Mouse (Mus musculus) hindbrain, postnatal 0 days (tissue): ENCODE data around the gene Pspc1. TPM values are rescaled to one million over a fixed set of nuclear protein-coding genes. Genes with fewer than 3 reads are reported as not detected.
"Not testable (repeated sequence)": the region's sequence is repeated elsewhere in the genome, so short reads cannot be mapped to it uniquely, and the experiment has no call there.

Source experiments
- ATAC-seq: fragments of 200-750 bp; cut with Nextera tagmentation; 2 replicates; pipeline ENCODE4 v1.8.0; 2017; ENCODE audit warnings: mild to moderate bottlenecking, moderate TSS enrichment, moderate library complexity
- DNase-seq: peaks from one replicate; pipeline ENCODE4 v3.0.0-alpha.2; 2015; ENCODE audit warnings: low spot score
- H3K27ac ChIP-seq: fragments of 300-500 bp; sonication (generic); 2 replicates; pipeline ENCODE4 v1.5.1; 2014; ENCODE audit warnings: mild to moderate bottlenecking
- H3K27me3 ChIP-seq: fragments of 300-500 bp; sonication (generic); 2 replicates; pipeline ENCODE4 v1.6.1; 2014; ENCODE audit warnings: low read length, mixed read lengths; ENCODE audit not compliant: insufficient read depth
- H3K36me3 ChIP-seq: fragments of 300-500 bp; sonication (generic); 2 replicates; pipeline ENCODE4 v1.6.1; 2014; ENCODE audit warnings: low read length, mixed read lengths; ENCODE audit not compliant: insufficient read depth
- H3K4me1 ChIP-seq: fragments of 300-500 bp; sonication (generic); 2 replicates; pipeline ENCODE4 v1.6.1; 2014; ENCODE audit warnings: antibody characterized with exemption, low read length, mixed read lengths; ENCODE audit not compliant: insufficient read depth
- H3K4me2 ChIP-seq: fragments of 300-500 bp; sonication (generic); 2 replicates; pipeline ENCODE4 v1.6.1; 2014; ENCODE audit warnings: low read depth, mild to moderate bottlenecking, low read length, moderate library complexity, mixed read lengths
- H3K4me3 ChIP-seq: fragments of 300-500 bp; sonication (generic); 2 replicates; pipeline ENCODE4 v1.5.1; 2014; ENCODE audit warnings: low read length
- H3K9ac ChIP-seq: fragments of 300-500 bp; sonication (generic); replicated peaks from 2 replicates; pipeline ENCODE4 v1.6.1; 2014; ENCODE audit warnings: mild to moderate bottlenecking, low read length, moderate library complexity, mixed read lengths
- H3K9me3 ChIP-seq: fragments of 300-500 bp; sonication (generic); 2 replicates; pipeline ENCODE4 v1.6.1; 2016; ENCODE audit warnings: low read length, mixed read lengths
- CTCF ChIP-seq: IDR thresholded peaks from 2 replicates; pipeline ENCODE4 v1.5.1; 2016; ENCODE audit warnings: antibody characterized with exemption, control low read depth, low read depth
- WGBS: fragments of 180-500 bp; shearing (Covaris S2); extraction: QIAGEN DNeasy Blood & Tissue Kit; methylation state at CpG from one replicate; pipeline ENCODE4 v1.1.7; 2014; 5-methylcytosine and 5-hydroxymethylcytosine counted together
- polyA plus RNA-seq: library from polyadenylated mRNA; unstranded; fragments of >200 nt; fragmentation: Nextera tagmentation; extraction: Ambion mirVana; gene quantifications from 2 replicates; pipeline ENCODE4 v1.2.1, GENCODE M21; 2015
- total RNA-seq: library from RNA; depleted of rRNA; stranded (reverse); fragments of >200 nt; gene quantifications from 2 replicates; pipeline ENCODE4 v1.2.3, GENCODE M21; 2014

The Pspc1 gene
- total and polyA plus RNA-seq, 2 experiments from 2014 or later, result 32.8 to 42.0 TPM

DNA sequence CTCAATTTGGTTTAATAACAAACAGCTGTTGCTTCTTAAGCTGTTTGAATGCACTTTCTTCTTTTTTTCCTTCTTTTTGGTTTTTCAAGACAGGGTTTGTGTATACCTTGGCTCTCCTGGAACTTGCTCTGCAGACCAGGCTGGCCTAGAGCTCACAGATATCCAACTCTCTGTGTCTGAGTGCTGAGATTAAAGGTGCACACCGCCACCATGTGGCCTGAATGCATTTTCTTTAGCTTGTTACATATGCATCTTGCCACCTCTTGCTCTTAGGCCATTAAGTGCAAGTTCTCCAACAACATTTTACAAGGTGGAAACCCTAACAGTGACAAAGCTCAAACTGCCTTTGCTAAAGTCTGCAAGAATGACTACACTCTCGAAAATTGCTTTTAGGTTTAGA lies 15.1 kb upstream of the Pspc1 start:
- H3K36me3 ChIP-seq, result peaks cover 27% of the 10 kb centered on the region
- no peaks in the 10 kb centered on the region for H3K9me3 ChIP-seq
- no peaks in the 10 kb centered on the region for H3K4me1 ChIP-seq
- peak; percentile 74 for TF ChIP-seq CTCF
- no peak overlapping the region for H3K9ac ChIP-seq
- H3K4me2 ChIP-seq, result no peak overlapping the region
- peak; percentile 67 for DNase-seq
- 45% methylated on average over 2 of the region's 2 CpGs for WGBS
- no peaks in the 10 kb centered on the region for H3K27me3 ChIP-seq
- ATAC-seq, result no peak
- H3K4me3 ChIP-seq, result no peak overlapping the region
- H3K27ac ChIP-seq, result no peak overlapping the region

DNA sequence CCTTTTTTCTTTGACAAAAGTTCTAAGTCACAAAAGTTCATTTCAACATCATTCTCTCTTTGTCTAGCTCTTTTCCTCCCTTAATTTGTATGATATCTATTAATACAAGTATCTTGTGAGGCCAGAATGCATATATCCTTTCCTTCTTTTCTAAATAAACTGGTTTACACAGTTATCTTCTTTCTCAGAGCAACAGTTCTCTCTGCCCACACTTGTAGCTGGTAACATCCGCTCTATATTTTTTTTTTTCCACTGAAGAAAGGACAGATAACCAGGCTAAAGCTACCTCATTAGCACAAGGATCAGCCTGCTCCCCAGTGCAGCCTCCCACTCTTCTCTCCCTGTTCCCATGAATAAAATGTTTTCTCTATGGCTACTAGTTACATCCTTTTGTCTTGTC lies 6.5 kb upstream of the Pspc1 start:
- 86% methylated on average over 1 of the region's 1 CpGs for WGBS
- ATAC-seq, result no peak
- H3K4me1 ChIP-seq, result no peaks in the 10 kb centered on the region
- H3K4me2 ChIP-seq, result no peak overlapping the region
- no peak overlapping the region for H3K4me3 ChIP-seq
- TF ChIP-seq CTCF, result no peak
- no peak overlapping the region for H3K9ac ChIP-seq
- H3K36me3 ChIP-seq, result no peaks in the 10 kb centered on the region
- no peaks in the 10 kb centered on the region for H3K9me3 ChIP-seq
- H3K27me3 ChIP-seq, result no peaks in the 10 kb centered on the region
- no peak overlapping the region for H3K27ac ChIP-seq
- no peak for DNase-seq

DNA sequence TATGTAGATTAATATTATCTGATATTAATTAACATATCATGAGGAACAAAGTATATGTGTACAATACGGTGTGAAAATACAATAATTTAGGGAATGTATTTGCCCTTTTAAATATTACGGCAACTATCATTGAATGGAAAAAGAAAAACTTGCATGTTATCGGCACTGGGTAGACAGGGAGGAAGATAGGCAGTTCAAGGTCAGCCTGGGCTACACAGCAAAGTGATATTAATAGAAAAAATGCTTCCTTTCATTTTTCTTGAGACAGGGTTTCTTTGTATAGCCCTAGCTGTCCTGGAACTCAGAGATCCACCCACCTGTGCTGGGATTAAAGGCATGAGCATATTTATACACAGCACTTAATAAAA lies 801 bp upstream of the Pspc1 start:
- DNase-seq (no peak), ATAC-seq (no peak)
- 34% methylated on average over 3 of the region's 3 CpGs for WGBS
- peaks cover 6% of the 10 kb centered on the region; the same call in 1 of the 2 replicates for H3K4me1 ChIP-seq
- TF ChIP-seq CTCF, result no peak
- H3K4me3 ChIP-seq, result peak overlapping the region; percentile 98
- no peaks in the 10 kb centered on the region for H3K9me3 ChIP-seq
- no peaks in the 10 kb centered on the region for H3K36me3 ChIP-seq
- peak overlapping the region; percentile 75 for H3K4me2 ChIP-seq
- peak overlapping the region; percentile 99 for H3K27ac ChIP-seq
- H3K27me3 ChIP-seq, result no peaks in the 10 kb centered on the region
- peak overlapping the region; percentile 95 for H3K9ac ChIP-seq

DNA sequence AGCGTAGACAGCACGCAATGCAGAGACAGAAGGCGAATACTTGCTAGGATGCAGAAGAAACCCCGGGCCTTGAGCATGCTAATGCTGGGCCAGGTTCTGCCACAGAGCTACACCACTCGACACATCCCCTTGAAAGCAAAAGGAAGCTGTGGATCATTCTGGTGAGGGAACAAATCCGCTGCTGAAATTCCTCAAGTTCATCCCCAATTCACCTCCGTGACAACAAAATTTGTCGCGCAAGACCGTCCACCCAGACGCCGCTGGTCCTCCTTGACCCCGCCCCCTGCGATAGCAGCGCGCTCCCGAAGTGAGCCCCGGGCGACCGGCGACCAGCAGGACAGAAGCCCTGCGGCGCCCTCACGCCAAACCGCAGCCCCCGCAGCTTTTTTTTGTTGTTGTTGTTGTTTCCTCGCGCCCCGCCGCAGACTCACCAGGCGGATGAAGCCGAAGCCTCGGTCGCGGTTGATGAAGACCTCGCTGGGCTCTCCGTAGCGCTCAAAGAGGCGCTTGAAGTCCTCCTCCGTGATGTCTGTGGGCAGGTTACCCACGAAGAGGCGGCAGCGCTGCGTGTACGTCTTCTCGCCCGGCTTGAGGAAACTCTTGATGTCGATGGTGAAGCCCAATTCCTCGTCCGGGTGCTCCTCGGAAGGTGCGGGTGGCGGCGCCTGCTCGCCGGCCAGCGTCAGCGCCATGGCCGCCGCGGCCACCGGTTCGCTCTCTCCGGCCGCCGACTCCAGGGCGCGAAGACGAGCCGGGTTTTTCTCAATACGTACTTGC lies 568 bp downstream of the Pspc1 start:
- Histone ChIP-seq H3K9me3 (no peaks in the 10 kb centered on the region), H3K4me3 (peak overlapping the region; percentile 98), H3K27ac (peak overlapping the region; percentile 99), H3K4me1 (peaks cover 6% of the 10 kb centered on the region; the same call in 1 of the 2 replicates), H3K36me3 (no peaks in the 10 kb centered on the region), H3K27me3 (no peaks in the 10 kb centered on the region), H3K4me2 (peak overlapping the region; percentile 75), H3K9ac (peak overlapping the region; percentile 95)
- WGBS, result under 1% methylated on average over 71 of the region's 71 CpGs
- ATAC-seq (peak; percentile 43), DNase-seq (peak; percentile 61)
- no peak for TF ChIP-seq CTCF

DNA sequence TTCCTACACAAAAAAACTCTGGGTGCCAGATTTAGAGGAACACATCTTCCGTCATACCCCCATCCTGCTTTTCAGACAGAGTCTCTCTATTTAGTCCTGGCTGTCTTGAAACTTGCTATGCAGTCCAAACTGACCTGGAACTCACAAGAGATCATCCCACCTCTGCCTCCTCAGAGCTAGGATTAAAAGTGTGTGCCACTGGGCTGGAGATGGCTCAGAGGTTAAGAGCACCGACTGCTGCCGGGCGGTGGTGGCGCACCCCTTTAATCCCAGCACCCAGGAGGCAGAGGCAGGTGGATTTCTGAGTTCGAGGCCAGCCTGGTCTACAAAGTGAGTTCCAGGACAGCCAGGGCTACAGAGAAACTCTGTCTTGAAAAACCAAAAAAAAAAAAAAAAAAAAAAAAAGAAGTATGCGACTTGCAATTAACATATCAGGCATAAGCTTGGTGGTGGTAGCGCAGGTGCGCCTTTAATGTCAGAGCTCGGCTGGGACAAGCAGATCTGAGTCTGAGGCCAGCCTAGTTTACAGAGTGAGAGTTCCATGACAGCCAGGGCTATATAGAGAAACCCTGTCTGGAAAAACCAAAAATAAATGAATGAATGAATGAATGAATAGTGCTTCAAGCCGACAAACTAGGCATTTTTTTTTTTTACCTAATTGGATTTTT lies 1.4 kb downstream of the Pspc1 start:
- 0 out of 2 replicates have a peak, but pooled peaks cover 2% of the 10 kb centered on the region for H3K36me3 ChIP-seq
- H3K27ac ChIP-seq, result no peak overlapping the region; the same call in 1 of the 2 replicates
- ATAC-seq (no peak), DNase-seq (no peak)
- no peaks in the 10 kb centered on the region for H3K9me3 ChIP-seq
- H3K4me1 ChIP-seq, result peaks cover 6% of the 10 kb centered on the region; the same call in 1 of the 2 replicates
- peak overlapping the region; percentile 98 for H3K4me3 ChIP-seq
- no peak for TF ChIP-seq CTCF
- H3K27me3 ChIP-seq, result no peaks in the 10 kb centered on the region
- WGBS, result 22% methylated on average over 11 of the region's 11 CpGs
- peak overlapping the region; percentile 95 for H3K9ac ChIP-seq
- peak overlapping the region; percentile 75 for H3K4me2 ChIP-seq

DNA sequence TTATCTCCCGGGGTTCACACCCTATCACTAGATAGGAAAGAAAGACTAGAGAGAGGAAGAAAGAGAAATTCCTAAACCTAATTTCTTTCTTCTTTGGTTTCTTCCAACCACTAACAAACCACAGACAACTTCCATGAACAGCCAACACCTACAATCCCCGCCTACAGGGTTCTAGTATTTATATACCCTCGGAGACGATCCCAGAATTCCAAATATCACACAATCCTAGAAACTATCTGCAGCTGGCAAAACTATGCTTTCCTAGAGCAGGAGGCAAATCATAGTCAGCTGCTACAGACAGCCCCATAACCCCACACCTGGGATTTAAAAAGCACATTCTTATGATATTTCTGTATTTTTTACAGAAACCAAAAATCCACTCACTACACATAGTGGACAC lies 2.7 kb downstream of the Pspc1 start:
- H3K27me3 ChIP-seq, result no peaks in the 10 kb centered on the region
- TF ChIP-seq CTCF, result no peak
- DNase-seq (no peak), ATAC-seq (no peak)
- H3K4me1 ChIP-seq, result peaks cover 6% of the 10 kb centered on the region; the same call in 1 of the 2 replicates
- H3K4me2 ChIP-seq, result peak overlapping the region; percentile 75
- H3K27ac ChIP-seq, result no peak overlapping the region
- H3K9me3 ChIP-seq, result no peaks in the 10 kb centered on the region
- 70% methylated on average over 4 of the region's 4 CpGs for WGBS
- H3K36me3 ChIP-seq, result peaks cover 8% of the 10 kb centered on the region; the same call in 1 of the 2 replicates
- H3K9ac ChIP-seq, result no peak overlapping the region
- H3K4me3 ChIP-seq, result peak overlapping the region; percentile 98

DNA sequence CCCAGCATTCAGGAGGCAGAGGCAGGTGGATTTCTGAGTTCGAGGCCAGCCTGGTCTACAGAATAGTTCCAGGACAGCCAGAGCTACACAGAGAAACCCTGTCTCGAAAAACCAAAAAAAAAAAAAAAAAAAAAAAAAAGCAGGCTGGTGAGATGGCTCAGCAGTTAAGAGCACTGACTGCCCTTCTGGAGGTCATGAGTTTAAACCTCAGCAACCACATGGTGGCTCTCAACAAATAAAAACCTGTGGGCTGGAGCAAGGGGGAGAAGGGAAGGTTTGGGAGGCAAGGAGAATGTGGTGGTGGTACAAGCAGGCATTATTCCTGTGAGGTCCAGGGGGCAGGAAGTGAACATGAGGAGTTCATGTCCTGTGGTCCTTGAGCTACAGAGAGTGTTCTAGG lies 11.7 kb downstream of the Pspc1 start:
- not testable (repeated sequence) for H3K4me3 ChIP-seq, H3K36me3 ChIP-seq, H3K4me2 ChIP-seq, H3K9me3 ChIP-seq, H3K27ac ChIP-seq, DNase-seq, H3K9ac ChIP-seq, H3K27me3 ChIP-seq, H3K4me1 ChIP-seq, ATAC-seq
- WGBS, result 93% methylated on average over 2 of the region's 2 CpGs

DNA sequence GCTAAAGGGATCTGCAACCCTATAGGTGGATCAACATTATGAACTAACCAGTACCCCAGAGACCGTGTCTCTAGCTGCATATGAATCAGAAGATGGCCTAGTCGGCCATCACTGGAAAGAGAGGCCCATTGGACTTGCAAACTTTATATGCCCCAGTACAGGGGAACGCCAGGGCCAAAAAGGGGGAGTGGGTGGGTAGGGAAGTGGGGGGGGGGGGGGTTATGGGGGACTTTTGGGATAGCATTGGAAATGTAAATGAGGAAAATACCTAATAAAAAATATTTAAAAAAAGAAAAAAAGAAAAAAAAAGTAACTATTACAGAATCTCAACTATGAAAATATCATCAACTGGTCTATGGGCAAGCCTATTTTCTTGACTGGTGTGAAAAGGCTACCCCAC lies 13.0 kb downstream of the Pspc1 start:
- H3K4me1 ChIP-seq, H3K9me3 ChIP-seq, H3K27me3 ChIP-seq, H3K4me3 ChIP-seq, H3K9ac ChIP-seq, H3K4me2 ChIP-seq, DNase-seq, H3K27ac ChIP-seq: not testable (repeated sequence)
- ATAC-seq, result 0 out of 2 replicates have a peak, but pooled peaks have one; percentile 66
- WGBS, result 100% methylated on average over 2 of the region's 3 CpGs
- H3K36me3 ChIP-seq, result peaks cover 15% of the 10 kb centered on the region
